Mouse (Mus musculus) left cerebral cortex, postnatal 4 days (tissue): ENCODE measurements around the gene Rpp25l. TPM values are rescaled to one million over a fixed set of nuclear protein-coding genes. Genes with fewer than 3 reads are reported as not detected.
"Not testable (repeated sequence)": the region's sequence is repeated elsewhere in the genome, so short reads cannot be mapped to it uniquely, and the experiment has no call there.

Source experiments
- DNase-seq: peaks from one replicate; pipeline ENCODE4 v3.0.0-alpha.2; 2022
- intact Hi-C: fragments of 180-260 bp; cut with DNase I; formaldehyde crosslinking; loops from one replicate; pipeline ENCODE4 v1.15.1; 2025
- total RNA-seq, 2 experiments: library from RNA; stranded (reverse); gene quantifications; 2 replicates each; pipeline ENCODE4 v1.2.3; 2021

Gene Rpp25l
- total RNA-seq, result 10 to 100 TPM; 32.2 to 34.5 TPM

DNA sequence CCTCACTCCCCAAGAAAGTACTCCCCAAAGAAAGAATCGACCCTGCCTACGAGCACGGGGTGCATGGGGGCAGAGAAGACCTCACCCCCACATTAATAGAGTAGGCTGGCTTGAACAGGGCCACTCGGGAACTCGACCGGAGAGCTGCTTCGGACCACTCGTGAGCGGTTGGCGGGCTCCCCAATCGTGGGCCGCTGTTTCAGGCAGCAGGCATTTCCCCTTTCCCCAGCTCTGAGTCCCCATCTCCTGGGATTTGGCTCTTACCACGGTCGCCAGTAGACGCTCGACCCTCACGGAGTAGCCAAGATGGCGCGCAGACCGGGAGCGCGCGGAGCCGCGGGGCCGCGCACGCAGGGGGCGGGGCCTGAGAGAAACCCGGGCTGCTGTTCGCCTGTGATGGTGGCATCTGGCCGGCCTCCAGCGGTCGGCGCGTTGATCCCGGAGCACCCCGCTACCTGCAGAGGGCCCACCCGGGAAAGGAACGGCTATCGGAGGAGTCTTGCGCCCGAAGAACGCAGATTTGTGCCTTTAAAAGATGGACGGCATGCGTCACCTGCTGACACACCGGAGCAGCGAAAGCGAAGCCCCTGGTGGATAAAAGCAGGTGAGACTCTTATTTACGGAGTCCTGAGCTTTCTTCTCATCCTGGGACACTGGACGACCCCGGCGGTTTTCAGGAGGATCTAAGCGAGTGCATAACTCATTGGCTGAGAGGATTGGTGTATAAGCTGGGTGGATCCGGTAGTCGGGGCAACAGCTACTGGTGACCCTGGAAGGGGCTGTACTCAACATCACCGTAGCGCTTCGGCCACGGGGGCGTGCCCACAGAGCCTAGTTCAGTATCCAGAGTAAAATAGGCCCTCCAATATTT lies at the start of gene Rpp25l:
Gene Rpp25l, minus strand, starts transcription at position 338 of the 871 bp plus-strand sequence.
- intact Hi-C loops, result loop anchor here (2.0 kb wide), 1 partner anchor 25 kb away; no protein-coding TSS in a partner anchor
- peak; percentile 88 for DNase-seq

DNA sequence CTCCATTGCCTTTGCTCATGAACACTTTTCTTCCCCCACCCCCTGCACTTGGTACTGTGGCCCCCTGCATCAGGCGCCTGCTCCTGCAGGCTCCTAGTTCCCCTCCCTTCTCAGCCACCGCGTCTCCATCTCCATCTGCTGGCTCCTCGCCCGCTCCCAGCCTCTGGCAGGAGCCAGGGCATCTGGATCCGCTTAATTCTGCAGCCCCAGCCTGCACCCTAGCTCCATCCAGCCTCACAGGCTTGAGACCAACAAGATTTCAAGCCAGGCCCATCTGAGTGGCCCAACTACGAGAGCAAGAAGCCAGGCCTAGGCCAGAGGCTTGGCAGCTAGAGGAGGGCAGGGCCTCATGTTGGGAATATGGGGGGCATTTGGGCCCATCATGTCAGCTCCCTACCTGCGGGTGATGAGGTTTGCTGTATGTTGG lies 49.4 kb upstream of the Rpp25l start:
- DNase-seq, result peak; percentile 87
- intact Hi-C loops, result not testable (repeated sequence)

DNA sequence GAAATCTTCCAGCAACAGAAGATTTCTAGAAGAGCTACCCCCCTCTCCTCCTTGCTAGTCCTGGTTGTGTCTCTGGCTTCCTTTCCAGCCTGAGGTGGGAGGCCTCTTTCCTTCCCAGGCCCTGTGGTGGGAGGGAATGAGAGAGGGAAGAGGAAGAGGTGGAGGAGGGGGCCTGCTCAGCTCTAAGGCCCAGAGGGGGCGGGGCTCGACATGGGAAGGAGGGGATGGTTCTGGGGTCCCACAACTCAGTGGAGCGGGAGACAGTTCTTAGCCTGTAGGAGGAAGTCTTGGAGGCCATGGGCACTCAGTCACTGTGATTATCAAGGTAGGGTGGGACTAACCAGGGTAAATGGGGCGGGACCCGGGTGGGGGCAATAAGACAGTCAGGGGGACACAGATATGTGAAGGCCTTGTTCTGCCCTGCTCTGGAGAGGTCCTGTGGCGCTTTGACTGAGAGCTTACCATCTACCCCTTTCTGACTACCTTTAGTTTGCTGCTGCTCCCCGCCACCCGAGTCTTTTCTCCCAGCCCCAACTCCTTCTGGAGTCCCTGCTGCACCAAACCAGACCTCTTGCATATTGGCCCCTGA lies 48.9 kb upstream of the Rpp25l start:
- intact Hi-C loops, result no loop called here
- DNase-seq, result peak; percentile 51

DNA sequence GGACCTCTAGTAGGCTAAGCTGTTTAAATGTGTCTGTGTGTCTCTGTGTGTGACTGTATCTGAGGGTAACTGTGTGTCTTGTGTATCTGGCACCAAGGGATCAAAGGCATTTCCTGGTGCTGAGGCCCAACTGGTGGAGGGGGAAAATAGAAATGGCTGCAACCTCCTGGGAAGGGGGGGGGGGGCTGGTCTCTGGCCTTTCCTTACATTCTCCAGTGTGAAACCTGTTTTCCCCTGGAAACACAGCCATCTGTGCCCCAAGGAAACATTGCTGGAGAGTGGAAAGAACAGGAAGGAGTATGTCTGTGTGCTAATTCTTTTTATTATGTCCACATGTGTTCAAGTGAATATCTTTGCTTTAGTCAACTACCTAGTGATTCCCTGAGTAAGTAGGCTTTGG lies 48.3 kb upstream of the Rpp25l start:
- intact Hi-C loops, result no loop called here
- DNase-seq, result no peak

GRCm38 (mm10) chr4:41760911-41761310 lies 47.6 kb upstream of the Rpp25l start:
- no peak for DNase-seq
- intact Hi-C loops, result no loop called here

- intact Hi-C loops, result no loop called here
- DNase-seq, result peak; percentile 96
Observed at GRCm38 (mm10) chr4:41760288-41760721, 47.0 kb upstream of the Rpp25l start.

GRCm38 (mm10) chr4:41759656-41760287 lies 46.4 kb upstream of the Rpp25l start:
- no peak for DNase-seq
- intact Hi-C loops, result no loop called here

GRCm38 (mm10) chr4:41759206-41759605 lies 45.9 kb upstream of the Rpp25l start:
- DNase-seq, result peak; percentile 55

GRCm38 (mm10) chr4:41758701-41759100 lies 45.4 kb upstream of the Rpp25l start:
- intact Hi-C loops, result no loop called here
- DNase-seq, result no peak

More at GRCm38 (mm10) chr4:41759206-41759605, 45.9 kb upstream of the Rpp25l start:
- intact Hi-C loops, result no loop called here

DNA sequence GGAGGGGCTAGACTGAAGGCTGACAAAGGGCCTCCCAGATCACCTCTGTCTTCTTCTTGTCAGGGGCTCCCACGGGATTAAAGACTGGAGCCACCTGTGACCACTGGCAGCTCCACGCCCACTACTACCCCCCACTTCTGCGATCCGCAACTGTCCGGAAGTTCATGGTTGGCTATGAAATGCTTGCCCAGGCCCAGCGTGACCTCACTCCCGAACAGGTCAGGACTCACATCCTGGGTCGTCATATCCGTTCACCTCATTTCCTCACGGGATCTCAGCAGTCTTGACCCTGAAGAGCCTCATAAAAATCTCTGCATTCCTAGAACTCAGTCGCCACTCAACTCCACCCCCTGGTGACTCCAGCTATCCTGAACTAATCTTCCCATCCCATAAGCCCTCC lies 44.7 kb upstream of the Rpp25l start:
- no peak for DNase-seq
- intact Hi-C loops, result no loop called here

DNA sequence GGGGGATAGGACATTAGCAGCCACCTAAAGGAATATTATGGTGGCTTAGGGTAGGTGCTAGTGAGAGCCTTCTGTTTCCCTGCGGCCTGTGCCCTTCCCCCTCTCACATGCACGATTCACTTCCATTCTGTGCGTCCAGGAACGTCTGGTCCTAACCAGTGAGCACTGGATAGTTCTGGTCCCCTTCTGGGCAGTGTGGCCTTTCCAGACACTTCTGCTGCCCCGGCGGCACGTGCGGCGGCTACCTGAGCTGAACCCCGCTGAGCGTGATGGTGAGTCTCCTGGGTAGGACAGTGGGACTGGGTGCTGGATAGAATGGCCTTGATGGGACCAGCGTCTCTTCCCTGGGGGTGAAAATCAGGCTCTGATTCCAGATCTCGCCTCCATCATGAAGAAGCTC lies 44.0 kb upstream of the Rpp25l start:
- intact Hi-C loops, result no loop called here
- DNase-seq, result no peak

DNA sequence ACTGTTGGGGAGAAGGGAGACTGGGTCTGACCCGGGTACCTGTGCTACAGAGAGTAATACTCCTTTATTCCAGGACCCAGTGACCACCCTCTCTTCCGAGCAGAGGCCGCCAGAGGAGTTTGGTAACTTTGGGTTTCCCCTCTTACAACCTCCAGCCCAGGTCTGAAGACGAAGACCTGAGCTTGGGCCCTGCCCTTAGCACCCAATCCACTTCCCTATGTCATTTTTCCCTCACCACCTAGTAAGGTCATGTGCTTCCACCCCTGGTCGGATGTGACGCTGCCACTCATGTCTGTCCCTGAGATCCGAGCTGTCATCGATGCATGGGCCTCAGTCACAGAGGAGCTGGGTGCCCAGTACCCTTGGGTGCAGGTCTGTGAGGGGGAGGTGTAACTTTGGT lies 43.1 kb upstream of the Rpp25l start:
- no peak for DNase-seq
- intact Hi-C loops, result no loop called here

GRCm38 (mm10) chr4:41755338-41756305 lies 42.3 kb upstream of the Rpp25l start, which contains the start of gene Sigmar1:
Gene Sigmar1 (minus strand): TSS chr4:41756157.
- DNase-seq, result peak; percentile 87
- intact Hi-C loops, result no loop called here

GRCm38 (mm10) chr4:41754797-41755337 lies 41.5 kb upstream of the Rpp25l start, which contains the start of gene Galt:
Gene Galt (plus strand): TSS chr4:41755228.
- DNase-seq, result peak; percentile 49
- intact Hi-C loops, result no loop called here

- intact Hi-C loops, result no loop called here
- DNase-seq, result no peak
Observed at GRCm38 (mm10) chr4:41745021-41745420, 31.7 kb upstream of the Rpp25l start.

DNA sequence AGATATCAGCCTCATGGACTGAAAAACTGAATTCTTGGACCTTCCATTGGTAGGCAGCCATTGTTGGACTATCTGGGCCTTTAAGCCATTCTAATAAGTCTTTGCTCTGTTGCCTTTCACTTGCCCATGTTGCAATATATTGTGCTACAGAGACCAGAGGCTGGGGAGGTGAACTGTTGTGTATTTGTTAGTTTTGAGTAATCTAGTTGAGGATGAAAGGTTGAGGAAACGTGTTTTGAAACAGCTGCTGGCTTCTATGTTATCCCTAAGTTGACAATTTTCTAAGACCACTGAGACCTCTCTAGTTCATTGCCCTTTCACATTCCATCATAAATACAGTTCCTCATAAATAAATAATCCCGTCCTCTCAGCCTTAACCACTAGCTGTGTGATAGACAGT lies 30.8 kb upstream of the Rpp25l start:
- no peak for DNase-seq
- intact Hi-C loops, result no loop called here

DNA sequence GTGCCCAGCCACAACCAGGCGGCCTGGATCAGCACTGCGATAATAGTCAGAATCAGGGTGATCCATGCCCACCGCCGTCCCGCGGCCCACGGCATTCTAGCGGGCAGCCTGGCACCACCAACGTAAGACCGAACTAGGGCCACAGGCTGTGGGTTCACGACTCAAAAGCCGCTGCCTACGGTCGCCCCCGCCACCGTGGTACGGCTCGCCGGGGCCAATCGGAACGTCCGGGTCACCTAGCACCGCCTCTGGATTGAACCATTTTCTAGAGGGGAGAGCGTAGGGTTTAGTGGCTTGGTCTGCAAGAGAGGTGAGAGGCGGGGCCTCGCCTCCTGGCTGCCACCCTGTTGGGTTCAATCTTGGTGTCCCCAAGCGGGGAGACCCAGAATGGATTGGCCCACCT lies 27.8 kb upstream of the Rpp25l start:
- intact Hi-C loops, result no loop called here
- DNase-seq, result peak; percentile 93

- peak; percentile 59 for DNase-seq
- intact Hi-C loops, result no loop called here
Observed at GRCm38 (mm10) chr4:41740380-41741157, 27.2 kb upstream of the Rpp25l start.

DNA sequence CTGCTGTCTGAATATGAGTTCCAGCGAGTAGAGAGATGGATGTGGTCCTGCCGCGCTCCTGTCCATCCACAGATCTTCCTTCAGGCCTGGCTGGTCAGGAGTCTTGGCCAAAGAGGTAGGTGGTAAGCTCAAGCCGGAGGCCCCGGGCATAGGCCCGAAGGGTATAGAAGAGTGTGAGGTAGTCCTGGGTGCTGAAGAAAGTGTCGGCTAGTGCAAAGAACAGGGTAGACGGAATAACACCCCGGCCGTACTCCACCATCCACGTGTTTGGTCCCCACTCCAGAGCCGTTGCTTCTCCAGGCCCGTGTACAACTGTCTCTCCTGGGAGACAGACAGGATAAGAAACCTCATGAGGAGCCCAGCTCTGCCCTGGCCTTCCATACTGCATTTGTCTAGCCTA lies 25.9 kb upstream of the Rpp25l start:
- intact Hi-C loops, result loop anchor here (2.0 kb wide), 1 partner anchor 24 kb away; no protein-coding TSS in a partner anchor
- no peak for DNase-seq
